Mouse (Mus musculus) liver, adult 10 weeks (tissue): ENCODE data around the gene Mylk4. TPM values are rescaled to one million over a fixed set of nuclear protein-coding genes. Genes with fewer than 3 reads are reported as not detected.

Experiments used
- polyA plus RNA-seq: library from polyadenylated mRNA; stranded (reverse); fragments of 350-450 nt; fragmentation: Illumina TruSeq; extraction: RNeasy Lipid Tissue Mini Kit (QIAGEN cat#74804); gene quantifications from one replicate; pipeline ENCODE4 v1.2.3, GENCODE M21; 2014; ENCODE audit warnings: low read depth, low replicate concordance

The Mylk4 gene
- not detected for polyA plus RNA-seq

DNA sequence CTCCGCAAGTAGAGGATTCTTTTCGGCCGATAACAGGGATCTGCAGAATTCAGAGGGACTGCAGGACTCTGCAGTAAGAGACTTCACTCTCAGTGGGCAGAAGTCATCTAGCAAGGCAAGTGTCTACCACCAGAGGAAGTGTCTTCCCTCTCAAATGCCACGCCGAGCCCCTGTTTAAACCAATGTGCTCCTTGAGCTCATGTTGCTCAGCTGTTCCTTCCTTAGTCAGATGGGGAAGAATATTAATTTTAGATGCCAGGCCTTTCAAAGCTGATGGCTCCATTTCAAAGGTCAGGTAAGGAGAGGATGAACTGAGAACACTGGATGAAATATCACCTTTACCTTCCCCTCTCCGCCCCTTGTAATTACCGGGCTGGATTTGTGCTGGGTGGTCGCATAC is at the start of gene Mylk4:
Gene Mylk4, minus strand, starts transcription at position 139 of the 400 bp plus-strand sequence.

DNA sequence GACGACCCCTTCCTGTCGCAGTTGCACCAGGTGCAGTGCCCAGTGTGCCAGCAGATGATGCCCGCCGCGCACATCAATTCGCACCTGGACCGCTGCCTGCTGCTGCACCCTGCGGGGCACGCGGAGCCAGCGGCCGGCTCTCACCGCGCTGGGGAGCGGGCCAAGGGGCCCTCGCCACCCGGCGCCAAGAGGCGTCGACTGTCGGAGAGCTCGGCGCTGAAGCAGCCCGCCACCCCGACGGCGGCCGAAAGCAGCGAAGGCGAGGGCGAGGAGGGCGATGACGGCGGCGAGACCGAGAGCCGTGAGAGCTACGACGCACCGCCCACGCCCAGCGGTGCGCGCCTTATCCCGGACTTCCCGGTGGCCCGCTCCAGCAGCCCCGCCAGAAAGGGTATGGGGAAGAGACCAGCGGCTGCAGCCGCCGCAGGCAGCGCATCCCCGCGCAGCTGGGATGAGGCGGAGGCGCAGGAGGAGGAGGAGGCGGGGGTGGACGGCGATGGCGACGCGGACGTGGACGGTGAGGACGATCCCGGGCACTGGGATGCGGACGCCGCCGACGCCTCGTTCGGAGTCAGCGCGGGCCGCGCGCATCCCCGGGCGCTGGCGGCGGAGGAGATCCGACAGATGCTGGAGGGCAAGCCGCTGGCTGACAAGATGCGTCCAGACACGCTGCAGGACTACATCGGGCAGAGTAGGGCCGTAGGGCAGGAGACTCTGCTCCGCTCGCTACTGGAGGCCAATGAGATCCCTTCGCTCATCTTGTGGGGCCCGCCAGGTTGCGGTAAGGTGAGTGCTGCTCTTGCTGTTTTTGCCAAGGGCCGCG is 18.7 kb upstream of the Mylk4 start, which contains the start of gene D930007J09Rik:
Gene D930007J09Rik, minus strand, starts transcription at position 591 of the 823 bp plus-strand sequence.

DNA sequence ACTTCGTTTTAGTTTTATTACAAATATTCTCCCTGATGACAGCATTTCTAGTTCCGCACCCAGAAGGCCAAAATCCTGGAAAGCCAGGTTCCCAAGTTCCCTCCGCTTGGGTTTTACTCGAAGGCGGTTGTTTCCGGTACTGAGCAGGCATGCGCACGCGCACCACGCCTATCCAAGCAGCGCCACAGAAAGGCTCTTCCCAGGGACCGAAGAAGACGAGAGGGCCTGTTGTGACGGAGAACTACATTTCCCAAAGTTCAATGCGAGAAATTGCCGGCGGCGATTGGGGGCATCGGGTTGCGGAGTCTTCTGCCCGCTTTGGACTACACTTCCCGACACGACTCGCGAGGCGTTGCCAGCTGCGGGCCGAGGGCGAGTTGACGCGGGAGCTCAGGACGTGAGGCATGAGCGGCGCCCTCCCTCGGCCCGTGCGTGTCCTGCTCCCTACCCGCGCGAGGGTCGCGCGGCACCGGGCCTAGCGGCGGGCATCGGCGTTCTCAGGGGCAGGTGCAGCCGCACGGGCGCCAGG is 18.0 kb upstream of the Mylk4 start, which contains the start of gene Wrnip1:
Gene Wrnip1, plus strand, starts transcription at position 346 of the 529 bp plus-strand sequence.

Other genes starting within 250 kb of the Mylk4 start
- gene Wrnip1, start 18.1 kb upstream of the Mylk4 start, polyA plus RNA-seq = 27.2 TPM
- not detected for gene D930007J09Rik, start 18.9 kb upstream of the Mylk4 start, polyA plus RNA-seq
- gene Serpinb1a, start 67.2 kb upstream of the Mylk4 start, polyA plus RNA-seq = 48.7 TPM
- gene Serpinb1c, start 114.3 kb upstream of the Mylk4 start, polyA plus RNA-seq = 0.48 TPM
- gene Serpinb6b, start 181.3 kb upstream of the Mylk4 start, polyA plus RNA-seq = 6.1 TPM
- gene Serpinb9, start 219.3 kb upstream of the Mylk4 start, polyA plus RNA-seq = 22.4 TPM
- gene Serpinb9b, start 243.5 kb upstream of the Mylk4 start, polyA plus RNA-seq = not detected